Mouse (Mus musculus) adrenal gland, postnatal 14 days (tissue): ENCODE measurements around the gene Pitx1. TPM values are rescaled to one million over a fixed set of nuclear protein-coding genes. Genes with fewer than 3 reads are reported as not detected.

ENCODE experiments used
- DNase-seq: peaks from one replicate; pipeline ENCODE4 v3.0.0; 2021; ENCODE audit warnings: mixed read lengths
- long read RNA-seq, 2 experiments: library from polyadenylated mRNA; stranded (forward); transcript quantifications; one replicate each; pipeline ENCODE4 v2.0.0; 2021
- total RNA-seq: library from RNA; stranded (reverse); gene quantifications from 2 replicates; pipeline ENCODE4 v1.2.3, GENCODE M21; 2021

Gene Pitx1
- total RNA-seq, result not detected in 2 replicates
- long read RNA-seq, experiment 1, result 0 reads
- long read RNA-seq, experiment 2, result 0 reads

DNA sequence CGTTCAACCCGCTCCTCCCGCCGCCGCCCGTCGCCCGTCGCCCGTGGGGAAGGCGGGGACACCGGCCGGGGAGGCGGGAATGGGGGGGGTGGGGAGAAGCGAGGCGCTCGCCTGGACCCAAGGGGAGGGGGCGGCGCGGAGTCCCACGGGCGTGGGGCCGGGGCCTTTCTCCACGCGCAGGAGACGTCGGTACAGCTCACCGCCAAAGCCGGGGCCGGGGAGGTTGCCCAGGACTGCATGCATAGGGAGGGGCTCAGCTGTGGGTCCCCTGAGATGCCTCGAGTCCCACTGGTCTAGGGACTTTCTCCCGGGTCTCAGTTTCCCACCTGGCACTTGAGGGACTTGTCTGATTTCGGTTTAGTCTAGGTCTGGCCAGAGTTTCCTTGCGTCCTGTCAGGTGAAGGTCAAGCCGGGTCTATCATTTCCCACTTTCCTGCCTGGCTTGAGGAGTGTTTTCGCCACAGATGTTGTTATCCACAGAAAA, at the start of gene Pitx1:
Gene Pitx1 (minus strand): TSS at position 51 of the 484 bp plus-strand sequence.
- DNase-seq, result no peak

DNA sequence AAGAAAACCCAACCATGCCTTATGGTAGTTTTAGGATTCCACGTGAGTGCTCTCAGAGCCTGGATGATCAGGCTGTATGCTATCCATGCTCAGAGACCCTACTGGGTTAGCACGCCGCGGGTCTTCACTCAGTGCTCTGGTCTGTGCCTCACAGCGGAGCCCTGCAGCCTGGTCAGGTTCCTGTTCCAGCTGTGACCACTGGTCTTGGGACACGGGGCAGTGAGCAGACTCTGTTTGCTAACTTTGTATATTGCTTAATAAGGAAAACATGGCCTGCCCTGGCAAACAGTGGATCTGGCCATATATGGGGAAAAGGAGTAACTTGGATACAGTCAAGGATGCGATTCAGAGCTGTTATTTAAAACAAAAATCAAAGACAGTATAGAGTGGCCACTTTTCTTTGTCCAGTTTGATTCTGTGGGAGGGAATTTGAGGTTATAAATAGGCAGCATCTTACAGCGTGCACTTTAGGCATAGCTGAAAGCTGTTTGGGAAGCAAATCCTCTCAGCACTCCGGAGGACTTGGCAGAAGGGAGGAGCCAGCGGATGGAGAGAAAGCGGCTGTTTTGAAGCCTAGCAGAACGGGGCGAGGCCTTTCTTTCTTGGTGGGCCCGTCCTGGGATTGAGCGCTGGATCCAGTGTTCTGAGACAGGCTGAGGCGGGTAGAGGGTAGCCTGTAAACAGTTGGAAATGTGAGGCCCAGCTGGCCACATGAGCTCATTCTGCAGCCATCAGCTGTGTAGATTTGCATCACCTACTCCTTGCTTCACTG, 45.6 kb upstream of the Pitx1 start:
- DNase-seq, result no peak

DNA sequence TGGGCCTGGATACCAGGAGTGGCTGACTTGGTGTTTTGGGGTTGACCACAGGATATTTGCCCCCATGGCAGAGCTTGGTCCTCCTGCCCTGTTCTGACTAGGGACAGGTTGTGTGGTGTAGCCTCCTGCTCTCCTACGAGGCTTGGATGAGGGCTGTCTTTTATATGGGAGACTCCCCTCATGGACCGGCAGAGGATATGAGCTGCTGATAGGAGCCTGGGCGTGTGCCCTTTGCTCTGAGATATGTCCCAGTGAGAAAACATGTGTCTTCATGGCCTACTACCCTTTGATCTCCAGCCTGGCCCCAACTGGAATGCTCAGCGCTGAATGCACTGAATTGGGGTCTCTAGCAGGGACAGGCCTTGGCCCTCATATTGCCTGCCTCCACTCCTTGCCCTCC, 42.4 kb upstream of the Pitx1 start:
- no peak for DNase-seq

DNA sequence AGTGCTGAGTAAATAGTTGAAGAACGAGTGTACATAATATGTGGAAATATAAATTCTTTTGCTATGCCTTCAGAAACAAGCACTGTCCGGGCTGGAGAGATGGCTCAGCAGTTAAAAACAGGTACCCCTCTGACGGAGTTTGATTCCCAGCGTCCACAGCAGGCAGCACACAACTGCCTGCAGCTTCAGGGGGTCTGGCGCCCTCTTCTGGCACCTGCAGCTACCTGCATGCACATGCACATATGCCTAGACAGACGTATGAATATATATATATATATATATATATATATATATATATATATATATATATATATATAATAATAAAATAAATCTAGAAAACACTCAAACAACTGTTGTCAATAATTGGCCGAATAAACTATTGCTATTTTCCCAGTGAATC, 35.4 kb upstream of the Pitx1 start:
- DNase-seq, result no peak

DNA sequence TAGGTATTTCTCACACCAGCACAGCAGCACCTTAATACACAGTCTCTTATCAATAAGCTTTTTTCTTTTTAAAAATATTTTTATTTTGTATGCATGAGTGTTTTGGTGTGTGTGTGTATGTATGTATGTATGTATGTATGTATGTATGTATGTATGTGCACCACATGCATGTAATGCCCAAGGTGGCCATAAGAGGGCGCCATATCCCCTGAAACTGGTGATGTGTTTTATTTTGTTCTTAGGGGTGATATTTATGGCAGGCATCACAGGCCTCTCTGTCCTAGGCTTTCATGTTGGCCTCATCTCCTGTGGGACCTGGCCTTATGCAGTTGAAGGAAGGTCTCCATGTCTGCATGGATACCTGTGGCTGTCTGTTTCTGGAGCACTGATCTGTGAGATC, 34.0 kb upstream of the Pitx1 start:
- no peak for DNase-seq

DNA sequence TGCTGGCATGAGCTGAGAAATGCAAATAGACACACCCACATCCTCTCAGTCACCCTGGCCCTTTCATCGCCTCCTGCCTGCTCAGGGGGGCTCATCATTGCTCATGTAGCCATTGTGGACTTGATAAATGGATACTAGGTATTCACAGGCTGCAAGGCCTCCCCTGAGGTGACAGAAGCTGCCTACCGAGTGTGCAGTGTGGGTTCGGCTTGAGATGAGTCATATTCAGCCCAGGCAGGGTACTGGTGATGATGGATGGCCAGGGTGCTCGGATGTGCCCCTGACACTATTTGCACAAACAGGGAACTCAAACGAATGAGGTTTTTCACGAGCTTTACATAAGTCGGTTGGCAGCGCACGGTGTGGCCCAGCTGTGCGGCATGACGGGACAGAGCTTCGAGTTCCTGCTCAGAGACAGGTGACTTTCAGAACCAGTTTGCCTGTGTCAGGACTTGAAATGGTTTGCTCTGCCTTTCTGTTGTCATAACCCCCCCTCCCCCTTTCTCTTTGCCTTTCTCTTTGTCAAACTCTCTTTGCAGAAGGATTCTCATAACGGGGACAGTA, 31.6 kb upstream of the Pitx1 start:
- no peak for DNase-seq

DNA sequence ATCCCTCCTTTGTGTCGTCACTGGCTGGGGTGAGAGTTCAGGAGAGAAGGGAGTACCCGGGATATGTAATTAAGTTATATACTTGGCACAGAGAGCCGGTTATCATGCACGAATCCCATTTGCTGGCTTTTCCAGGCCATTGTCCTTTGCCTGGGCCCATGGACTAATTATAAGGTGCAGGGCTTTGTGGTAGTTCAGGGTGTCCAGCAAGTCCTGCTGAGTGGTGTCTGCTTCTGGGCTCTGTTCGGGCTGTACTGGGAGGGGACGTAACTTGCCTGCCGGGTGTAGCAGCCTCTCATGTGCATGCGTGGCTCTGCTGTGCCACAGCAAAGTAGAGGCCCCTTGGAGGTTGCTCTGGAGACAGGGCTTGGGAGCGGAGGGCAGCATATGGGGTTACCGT, 24.5 kb upstream of the Pitx1 start:
- DNase-seq, result no peak

DNA sequence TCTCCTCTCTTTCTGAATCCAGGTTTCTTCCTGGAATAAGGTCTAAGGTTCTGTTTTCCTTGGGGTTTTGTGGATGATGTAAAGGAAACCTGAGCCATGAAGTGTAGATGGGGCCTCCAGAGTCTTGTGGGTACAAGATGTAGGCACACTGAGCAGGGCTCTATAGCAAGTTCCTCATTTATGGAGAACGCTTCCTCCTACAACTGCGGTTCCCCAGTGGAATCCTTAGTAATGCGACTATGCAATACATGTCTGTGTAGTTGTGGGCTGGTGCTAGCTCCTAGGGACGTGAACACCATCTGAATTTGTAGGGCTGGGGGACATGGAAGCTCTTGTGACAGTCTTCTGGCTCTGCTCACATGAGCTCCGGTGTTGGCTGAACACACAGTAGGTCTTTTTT, 22.5 kb upstream of the Pitx1 start:
- no peak for DNase-seq

DNA sequence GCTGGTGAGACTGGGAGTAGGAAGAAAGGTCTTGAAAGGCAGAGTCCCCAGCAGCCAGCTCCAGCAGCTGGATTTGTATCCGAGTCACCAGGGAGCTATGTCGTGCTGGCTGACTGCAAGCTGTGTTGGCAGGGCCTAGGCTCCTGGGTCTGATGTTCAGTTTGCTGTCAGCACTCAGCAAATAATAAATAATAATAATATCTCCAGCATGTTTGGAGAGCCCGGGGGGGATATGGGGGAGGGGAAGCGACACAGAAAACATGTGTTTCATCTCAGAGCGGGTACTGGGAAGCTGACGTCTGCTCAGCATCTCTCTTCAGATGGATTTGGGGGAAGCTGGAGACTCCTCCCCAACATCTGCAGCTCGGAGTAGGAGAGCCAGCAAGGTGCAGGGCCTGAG, 19.8 kb upstream of the Pitx1 start:
- no peak for DNase-seq

DNA sequence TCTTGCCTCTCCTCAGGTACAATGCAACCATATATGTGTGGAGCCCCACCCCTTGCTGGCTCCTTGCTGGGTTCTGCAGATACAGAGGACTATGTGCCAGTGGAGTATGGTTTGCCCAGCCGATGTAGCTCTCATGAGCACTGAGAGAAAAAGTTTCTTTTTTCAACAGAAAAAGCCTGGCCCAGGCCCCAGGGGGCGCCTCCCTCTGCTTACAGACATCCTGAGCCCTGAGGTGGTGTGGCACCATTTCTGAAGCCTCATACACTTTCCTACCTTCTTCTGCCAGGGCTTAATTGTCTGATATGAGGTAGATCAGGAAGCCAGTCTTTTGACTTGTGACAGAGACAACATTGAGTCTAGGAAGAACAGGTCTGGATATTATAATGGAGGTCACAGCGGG, 16.2 kb upstream of the Pitx1 start:
- no peak for DNase-seq

DNA sequence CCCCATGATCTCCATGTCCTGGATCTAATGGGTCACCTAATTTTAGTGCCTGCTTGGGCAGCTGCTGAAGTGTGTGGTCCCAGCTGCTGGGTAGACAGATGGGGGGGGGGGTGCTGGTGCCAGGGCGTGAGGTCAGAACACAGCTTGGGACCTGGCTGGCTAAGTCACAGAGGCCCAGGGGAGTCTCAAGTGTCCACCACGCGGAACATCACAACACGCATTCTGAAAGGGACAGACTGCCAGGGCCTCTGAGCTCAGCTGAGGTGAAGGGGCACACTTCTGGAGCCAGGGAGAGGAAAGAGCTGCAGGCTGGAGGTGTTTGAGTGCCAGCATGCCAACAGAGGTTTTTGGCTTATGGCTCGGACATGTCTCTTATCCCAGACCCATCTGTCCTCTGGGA, 14.7 kb upstream of the Pitx1 start:
- no peak for DNase-seq

DNA sequence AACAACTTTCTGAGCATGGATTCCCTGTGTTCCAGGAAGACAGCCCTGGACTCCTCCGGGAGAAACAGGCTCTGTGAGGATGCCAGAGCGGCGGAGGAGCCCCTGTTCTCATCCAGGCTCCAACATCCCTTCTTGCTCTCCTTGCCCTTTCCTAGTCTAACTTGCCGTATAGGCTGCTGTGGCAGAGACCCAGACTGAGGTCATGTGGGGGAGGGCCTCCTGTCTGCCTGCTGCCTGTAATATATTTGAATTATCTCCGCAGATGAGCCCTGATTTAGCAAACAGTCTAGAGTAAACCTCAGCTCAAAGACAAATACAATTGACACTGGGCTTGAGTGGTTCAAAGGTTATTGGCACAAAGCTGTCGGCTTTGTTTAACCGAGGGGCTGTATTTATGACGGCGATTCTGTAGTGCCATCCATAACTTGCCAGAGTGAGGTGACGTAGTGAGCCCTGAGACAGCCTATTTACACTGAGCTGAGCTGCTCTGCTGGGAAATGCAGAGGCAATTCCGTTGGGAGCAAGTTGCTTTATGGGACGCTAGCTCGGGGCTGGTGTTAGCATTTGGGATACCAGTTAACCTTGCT, 12.7 kb upstream of the Pitx1 start:
- no peak for DNase-seq

DNA sequence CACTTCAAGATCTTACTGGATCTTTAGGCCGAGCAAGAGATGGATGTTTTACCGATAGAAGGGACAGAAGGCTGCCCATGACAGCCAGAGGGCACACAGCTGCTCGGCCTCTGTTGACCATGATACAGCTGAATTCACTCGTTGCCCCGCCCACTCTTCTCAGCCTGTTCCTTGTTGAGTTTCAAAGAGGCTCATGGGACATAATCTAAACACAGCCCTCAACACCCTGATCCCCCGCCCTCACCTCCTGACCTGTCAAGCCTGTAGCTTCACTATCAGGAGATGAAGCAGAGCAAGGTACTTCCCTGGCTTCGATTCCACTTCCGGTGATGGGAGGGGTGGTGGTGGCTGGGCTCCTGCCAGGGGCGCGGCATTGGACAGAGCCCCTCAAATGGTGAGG, 11.8 kb upstream of the Pitx1 start:
- no peak for DNase-seq

DNA sequence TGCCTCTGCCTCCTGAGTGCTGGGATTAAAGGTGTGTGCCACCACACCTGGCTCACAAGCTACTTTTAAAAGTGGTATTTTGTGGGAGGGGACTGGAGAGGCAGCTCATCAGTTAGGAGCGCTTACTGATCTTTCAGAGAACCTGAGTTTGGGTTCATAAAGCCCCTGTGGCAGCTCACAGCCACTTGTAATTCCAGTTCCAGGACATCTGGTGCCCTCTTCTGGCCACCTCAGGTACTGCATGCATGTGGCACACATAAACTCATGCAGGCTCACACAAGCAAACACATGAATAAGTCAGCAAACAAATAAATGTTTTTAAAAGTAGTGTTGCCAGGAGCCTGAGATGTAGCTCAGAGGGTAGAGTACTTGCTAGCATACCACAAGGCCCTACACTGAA, 7.7 kb upstream of the Pitx1 start:
- no peak for DNase-seq

DNA sequence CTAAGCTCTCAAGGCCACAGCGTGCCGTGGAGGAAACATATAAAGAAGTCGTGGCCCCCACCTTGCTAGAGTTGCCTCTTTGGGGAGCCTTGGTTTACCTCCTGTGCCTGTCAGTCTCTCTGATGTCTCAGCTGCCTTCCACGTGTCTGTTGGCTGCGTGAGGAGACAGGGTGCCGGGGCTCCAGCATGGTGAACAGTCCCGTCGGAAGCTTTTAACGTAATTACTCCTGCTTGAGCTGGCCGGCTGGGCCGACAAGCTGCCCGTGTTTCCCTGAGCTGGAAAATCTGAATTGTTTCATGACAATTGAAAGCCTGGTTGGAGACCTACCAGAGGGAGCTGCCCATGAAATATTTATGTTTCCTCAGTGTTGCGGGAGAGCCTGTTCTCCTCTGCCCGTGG, 4.2 kb upstream of the Pitx1 start:
- no peak for DNase-seq

DNA sequence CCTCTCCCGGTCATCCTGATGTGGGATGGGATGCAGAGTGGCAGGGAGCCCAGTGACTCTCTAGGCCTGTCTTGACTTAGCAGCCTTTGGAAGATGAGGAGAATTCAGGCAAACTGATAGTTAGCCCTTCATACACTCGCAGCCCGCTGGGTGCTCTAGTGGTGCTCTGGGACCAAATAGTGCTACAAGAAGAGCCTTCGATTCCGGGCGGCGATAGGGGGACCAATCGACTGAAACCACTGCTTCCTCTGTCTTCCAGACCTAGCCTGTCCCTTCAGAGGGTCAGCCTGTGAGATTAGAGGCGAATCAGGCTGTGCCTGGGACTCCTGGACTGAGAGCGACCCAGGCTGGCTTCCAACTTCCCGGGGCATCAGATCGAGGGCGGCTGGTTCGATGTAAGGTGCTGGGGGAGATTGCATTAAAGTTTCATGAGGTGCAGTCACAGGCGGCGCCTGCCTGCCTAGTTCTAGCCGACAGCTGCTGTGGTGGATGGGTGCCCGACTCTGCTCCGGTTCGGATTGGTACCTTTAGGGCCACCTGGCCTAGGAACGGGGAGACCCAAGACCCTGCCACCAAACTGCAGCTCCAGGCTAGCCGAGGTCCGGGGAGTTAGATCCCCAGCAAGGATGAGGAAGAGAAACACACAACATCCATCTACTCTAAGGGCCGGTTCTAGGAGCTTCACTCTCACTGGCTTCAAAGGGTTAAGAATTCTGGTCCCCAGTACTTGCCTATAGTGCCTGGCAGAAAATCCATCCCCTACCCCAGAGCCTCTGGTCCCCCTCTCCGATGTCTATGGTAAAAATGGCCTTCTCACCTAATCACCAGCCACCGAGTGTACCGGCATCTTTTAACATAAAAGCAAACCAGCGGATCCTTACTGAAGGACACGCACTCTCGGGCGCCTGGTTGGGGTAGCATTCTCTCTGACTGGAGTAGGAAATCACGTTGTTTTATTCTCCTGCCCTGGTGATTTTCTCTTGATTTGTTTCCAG, 1.1 kb upstream of the Pitx1 start:
- DNase-seq, result no peak

DNA sequence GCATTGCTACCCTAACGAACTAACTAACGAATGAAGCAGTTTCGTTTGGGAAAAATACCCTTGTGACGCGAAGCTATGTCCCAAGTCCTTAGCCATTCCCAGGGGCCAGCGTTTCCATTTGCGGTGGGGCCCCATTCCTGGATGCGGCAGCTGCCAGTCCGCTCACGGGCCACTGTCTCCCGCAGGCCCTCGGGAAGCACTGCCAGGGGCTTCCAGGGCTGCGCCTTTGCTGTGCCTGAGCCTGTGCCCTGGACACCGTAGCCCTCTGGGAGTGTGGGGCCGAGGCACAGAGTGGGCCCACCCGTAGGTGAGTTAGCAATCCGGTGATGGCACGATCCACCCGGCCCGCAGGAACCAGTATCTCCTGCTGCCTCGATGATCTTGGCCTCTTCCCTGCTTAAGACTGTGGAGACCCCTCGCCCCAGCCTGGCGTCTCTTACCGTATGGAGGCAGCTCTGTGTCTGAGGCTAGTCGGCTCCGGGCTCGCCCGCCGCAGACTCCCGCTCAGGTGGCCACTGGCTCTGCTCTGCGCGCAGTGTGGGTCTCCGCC, 369 bp downstream of the Pitx1 start:
- DNase-seq, result no peak

DNA sequence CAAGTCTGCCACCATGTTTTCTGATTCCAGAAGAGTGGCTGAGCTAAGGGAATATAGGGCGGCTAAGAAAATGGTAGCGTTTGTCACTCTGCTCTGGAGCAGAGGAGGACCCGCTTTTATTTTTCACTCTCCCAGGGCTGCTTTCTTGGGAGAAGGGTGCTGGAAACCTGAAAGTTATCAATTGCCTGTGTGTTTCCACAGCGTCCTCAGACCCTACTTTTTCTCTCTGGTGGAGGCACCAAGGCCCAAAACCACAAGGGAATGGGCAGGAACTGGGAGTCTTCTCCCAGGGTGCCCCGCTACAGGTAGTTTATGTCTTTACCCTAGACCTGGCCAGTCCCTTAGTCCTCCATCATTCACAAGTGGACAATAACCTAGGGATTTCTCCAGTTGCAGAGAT, 1.3 kb downstream of the Pitx1 start:
- DNase-seq, result no peak

DNA sequence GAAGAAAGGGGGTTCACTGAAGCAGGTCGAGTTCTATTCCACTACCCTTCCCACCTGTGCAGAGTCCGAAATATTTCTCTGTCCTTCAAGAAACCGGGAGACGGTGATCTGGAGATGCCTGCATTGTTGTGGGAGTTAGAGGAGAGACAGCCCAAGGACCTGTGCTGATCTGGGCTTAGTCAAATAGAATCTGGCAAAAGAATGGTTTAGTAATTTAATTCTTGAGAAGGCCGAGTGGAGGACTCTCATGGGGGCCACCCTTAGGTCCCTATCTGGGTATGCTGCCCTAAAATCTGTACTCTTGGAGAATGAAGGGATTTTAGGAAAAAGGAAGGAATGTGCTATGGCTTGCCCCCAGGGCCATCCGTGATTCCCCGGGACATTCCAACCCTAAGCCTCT, 2.1 kb downstream of the Pitx1 start:
- no peak for DNase-seq

DNA sequence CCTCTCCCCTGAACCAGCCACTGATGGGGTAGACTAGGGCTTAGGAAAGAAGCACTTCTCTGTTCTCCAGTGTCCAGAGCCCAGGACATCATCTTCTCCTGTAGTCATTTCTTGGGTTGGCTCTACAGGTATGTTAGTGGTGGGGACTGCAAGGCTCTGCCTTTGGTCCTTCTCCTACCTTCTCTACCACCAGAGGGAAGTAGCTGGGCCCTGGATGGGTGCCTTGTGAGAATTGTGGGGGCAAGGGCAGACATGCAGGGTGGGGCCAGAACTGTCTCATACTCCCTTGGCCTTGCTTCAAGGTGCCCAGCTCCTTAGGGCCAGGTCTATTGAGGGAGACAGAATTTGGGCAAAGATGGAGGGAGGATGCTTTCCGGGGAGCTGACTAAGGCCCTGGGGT, 3.4 kb downstream of the Pitx1 start:
- no peak for DNase-seq

DNA sequence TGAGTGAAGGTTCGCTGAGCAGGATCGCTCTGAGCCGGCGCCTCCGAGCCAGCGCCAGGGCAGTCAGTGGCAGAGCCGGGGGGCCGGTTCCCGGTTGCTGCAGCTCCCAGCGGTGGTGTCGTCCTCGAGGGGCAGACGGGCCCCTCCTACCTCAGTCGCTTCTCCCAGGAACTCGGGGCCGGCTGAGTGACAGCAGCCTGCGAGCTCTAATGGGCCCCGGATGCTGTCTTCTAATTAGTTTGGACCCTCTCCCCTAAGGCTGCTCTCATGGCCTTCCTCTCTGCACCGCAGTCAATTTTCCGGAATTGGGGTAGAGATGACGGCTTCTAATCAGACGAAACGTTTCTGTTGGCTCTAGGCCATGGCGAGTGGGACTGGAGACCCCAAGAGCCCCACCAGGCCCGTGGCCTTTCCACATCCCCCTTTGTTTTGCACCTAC, 4.3 kb downstream of the Pitx1 start:
- no peak for DNase-seq
